Mouse (Mus musculus): ENCODE results near the gene Ltbp2. TPM values are rescaled to one million over a fixed set of nuclear protein-coding genes. Genes with fewer than 3 reads are reported as not detected.

Gene Ltbp2
- polyA plus RNA-seq, 1 experiment from 2014 or later = 0.13 TPM

- H3K9me3 ChIP-seq = no peaks in the 10 kb centered on the region
- no peaks in the 10 kb centered on the region for H3K36me3 ChIP-seq
These were observed 45.9 kb downstream of the Ltbp2 start for GRCm38 (mm10) chr12:84830438-84830837.

DNA sequence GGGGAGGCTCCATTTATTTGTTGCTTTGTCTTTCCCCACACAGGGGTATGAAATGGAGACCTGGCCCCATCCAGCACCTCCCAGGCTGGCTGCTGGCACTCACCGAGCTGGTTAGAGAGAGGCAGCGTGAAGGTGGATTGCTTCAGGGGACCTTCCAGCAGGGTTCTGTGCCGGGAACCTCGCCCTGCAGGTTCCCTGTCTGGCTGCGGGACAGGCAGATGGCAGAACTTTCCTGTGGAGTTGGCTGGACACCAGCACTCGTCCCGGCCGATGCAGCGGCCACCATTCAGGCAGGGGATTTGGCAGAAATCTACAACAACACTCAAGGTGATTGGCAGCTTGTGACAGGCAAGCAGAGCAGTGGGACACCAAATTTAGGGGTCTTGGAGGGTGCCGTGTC, 46.4 kb downstream of the Ltbp2 start:
- H3K4me3 ChIP-seq (replicated peaks) = no peak overlapping the region
- WGBS = 86% methylated on average over 10 of the region's 10 CpGs
- no peaks in the 10 kb centered on the region for H3K9me3 ChIP-seq
- no peaks in the 10 kb centered on the region for H3K27me3 ChIP-seq
- no peak overlapping the region for H3K27ac ChIP-seq
- no peak for ATAC-seq
- no peak overlapping the region for H3K4me2 ChIP-seq (replicated peaks)
- no peaks in the 10 kb centered on the region for H3K4me1 ChIP-seq (replicated peaks)
- no peak overlapping the region for H3K9ac ChIP-seq (replicated peaks)
- no peaks in the 10 kb centered on the region for H3K36me3 ChIP-seq

More at GRCm38 (mm10) chr12:84830438-84830837, 45.9 kb downstream of the Ltbp2 start:
- H3K4me3 ChIP-seq (replicated peaks) = no peak overlapping the region
- no peak overlapping the region for H3K9ac ChIP-seq (replicated peaks)
- no peak overlapping the region for H3K27ac ChIP-seq
- no peaks in the 10 kb centered on the region for H3K27me3 ChIP-seq
- H3K4me2 ChIP-seq (replicated peaks) = no peak overlapping the region
- 95% methylated on average over 5 of the region's 5 CpGs for WGBS
- no peak for ATAC-seq
- no peaks in the 10 kb centered on the region for H3K4me1 ChIP-seq (replicated peaks)

DNA sequence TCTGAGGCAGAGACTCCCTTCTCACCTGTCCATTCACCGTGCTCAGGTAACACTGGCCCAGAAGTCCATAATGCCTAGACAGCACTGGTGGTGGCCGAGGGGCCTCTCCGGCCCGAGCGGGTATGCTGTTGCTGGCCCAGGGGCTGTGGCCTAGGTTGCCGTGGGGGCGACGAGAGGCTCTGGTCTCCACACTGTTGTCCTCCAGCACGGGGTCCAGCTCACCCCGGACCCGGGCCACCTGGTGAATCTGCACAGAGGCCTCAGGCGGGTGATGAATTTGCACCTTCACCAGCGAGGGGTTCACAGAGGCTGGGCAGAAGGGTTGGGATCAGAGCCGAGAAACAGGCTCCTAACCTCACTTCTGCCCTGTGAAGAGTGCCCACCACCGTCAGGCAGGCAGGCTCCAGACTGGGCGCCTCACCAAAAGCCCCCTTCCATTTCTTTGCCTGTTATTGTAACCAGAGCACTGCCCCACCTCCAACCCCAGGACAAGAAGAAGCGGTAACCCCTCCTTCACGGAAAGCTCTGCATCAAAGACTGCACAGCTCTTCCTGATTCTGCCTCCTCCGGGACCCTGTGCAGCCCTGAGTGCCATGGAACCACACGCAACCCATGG, 47.1 kb downstream of the Ltbp2 start:
- Histone ChIP-seq H3K27ac (no peak overlapping the region), H3K4me1 (replicated peaks) (no peaks in the 10 kb centered on the region), H3K36me3 (no peaks in the 10 kb centered on the region), H3K9me3 (no peaks in the 10 kb centered on the region), H3K27me3 (no peaks in the 10 kb centered on the region), H3K4me3 (replicated peaks) (no peak overlapping the region), H3K9ac (replicated peaks) (no peak overlapping the region), H3K4me2 (replicated peaks) (no peak overlapping the region)
- WGBS = 82% methylated on average over 20 of the region's 20 CpGs
- no peak for ATAC-seq

DNA sequence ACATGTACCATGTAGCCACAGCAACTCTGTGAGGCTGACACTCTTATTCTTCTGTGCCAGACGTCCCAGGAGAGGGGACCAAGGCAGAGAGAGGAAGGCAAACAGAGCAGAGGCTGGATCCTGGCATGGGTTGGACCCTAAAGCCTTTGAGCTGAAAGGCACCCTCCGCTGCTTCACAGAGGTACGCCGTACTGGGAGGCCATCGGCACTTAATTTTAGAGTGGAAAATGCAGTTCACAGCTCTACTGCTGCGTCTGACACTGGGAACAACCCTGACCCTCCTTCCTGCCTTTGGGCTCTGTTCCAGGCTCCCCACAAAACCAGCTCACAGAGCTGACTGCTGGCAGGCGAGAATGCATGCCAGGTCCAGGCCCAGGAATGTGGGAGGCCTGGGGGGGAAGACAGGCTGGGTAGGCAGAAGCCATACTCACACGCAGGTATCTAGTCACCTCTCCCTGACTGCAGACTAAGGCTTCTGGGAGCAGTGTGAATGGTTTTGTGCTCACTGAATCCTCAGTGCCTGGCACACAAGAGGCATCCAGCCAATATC, 48.9 kb downstream of the Ltbp2 start:
- 74% methylated on average over 8 of the region's 8 CpGs for WGBS
- no peaks in the 10 kb centered on the region for H3K36me3 ChIP-seq
- no peak for ATAC-seq
- no peak overlapping the region for H3K9ac ChIP-seq (replicated peaks)
- H3K4me2 ChIP-seq (replicated peaks) = no peak overlapping the region
- no peaks in the 10 kb centered on the region for H3K27me3 ChIP-seq
- no peak overlapping the region for H3K27ac ChIP-seq
- no peak overlapping the region for H3K4me3 ChIP-seq (replicated peaks)
- H3K4me1 ChIP-seq (replicated peaks) = no peaks in the 10 kb centered on the region
- no peaks in the 10 kb centered on the region for H3K9me3 ChIP-seq

- Histone ChIP-seq H3K27ac (no peak overlapping the region), H3K36me3 (no peaks in the 10 kb centered on the region)
These were observed 52.1 kb downstream of the Ltbp2 start for GRCm38 (mm10) chr12:84824203-84824602.

GRCm38 (mm10) chr12:84823601-84824000, 52.7 kb downstream of the Ltbp2 start:
- WGBS = 83% methylated on average over 7 of the region's 7 CpGs
- H3K9ac ChIP-seq (replicated peaks) = no peak overlapping the region

More at GRCm38 (mm10) chr12:84824203-84824602, 52.1 kb downstream of the Ltbp2 start:
- ATAC-seq = no peak
- Histone ChIP-seq H3K27me3 (no peaks in the 10 kb centered on the region), H3K4me3 (replicated peaks) (no peak overlapping the region), H3K4me2 (replicated peaks) (no peak overlapping the region), H3K4me1 (replicated peaks) (no peaks in the 10 kb centered on the region), H3K9ac (replicated peaks) (no peak overlapping the region), H3K9me3 (no peaks in the 10 kb centered on the region)
- 65% methylated on average over 5 of the region's 5 CpGs for WGBS

GRCm38 (mm10) chr12:84819236-84820168, 56.8 kb downstream of the Ltbp2 start:
- no peak overlapping the region for H3K4me3 ChIP-seq (replicated peaks)
- 88% methylated on average over 13 of the region's 13 CpGs for WGBS
- no peaks in the 10 kb centered on the region for H3K9me3 ChIP-seq

More at GRCm38 (mm10) chr12:84823601-84824000, 52.7 kb downstream of the Ltbp2 start:
- H3K27me3 ChIP-seq = no peaks in the 10 kb centered on the region
- H3K4me2 ChIP-seq (replicated peaks) = no peak overlapping the region
- H3K9me3 ChIP-seq = no peaks in the 10 kb centered on the region
- H3K4me1 ChIP-seq (replicated peaks) = no peaks in the 10 kb centered on the region
- H3K4me3 ChIP-seq (replicated peaks) = no peak overlapping the region
- no peak for ATAC-seq
- no peak overlapping the region for H3K27ac ChIP-seq
- no peaks in the 10 kb centered on the region for H3K36me3 ChIP-seq

DNA sequence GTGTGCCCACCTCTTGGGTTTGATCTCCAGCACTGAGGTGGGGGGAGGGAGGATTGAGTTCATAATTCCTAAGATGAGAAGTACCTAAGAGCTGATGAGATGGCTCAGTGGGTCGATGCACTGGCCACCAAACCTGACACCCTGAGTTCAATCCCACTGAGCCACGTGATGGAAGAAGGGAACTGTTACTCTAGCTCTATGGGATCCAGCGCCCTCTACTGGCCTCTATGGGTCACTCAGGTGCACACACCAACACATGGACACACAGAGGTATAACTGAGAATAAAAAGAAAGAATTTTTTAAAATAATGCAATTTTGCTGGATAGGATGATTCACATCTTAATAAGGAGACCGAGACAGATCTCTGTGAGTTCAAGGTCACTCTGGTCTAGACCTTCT, 57.8 kb downstream of the Ltbp2 start:
- no peak overlapping the region for H3K4me2 ChIP-seq (replicated peaks)
- ATAC-seq = no peak
- no peak overlapping the region for H3K27ac ChIP-seq
- H3K36me3 ChIP-seq = no peaks in the 10 kb centered on the region
- no peak overlapping the region for H3K4me3 ChIP-seq (replicated peaks)
- H3K4me1 ChIP-seq (replicated peaks) = no peaks in the 10 kb centered on the region
- H3K9ac ChIP-seq (replicated peaks) = no peak overlapping the region
- H3K9me3 ChIP-seq = no peaks in the 10 kb centered on the region
- 70% methylated on average over 4 of the region's 4 CpGs for WGBS
- no peaks in the 10 kb centered on the region for H3K27me3 ChIP-seq

More at GRCm38 (mm10) chr12:84819236-84820168, 56.8 kb downstream of the Ltbp2 start:
- H3K36me3 ChIP-seq = no peaks in the 10 kb centered on the region
- no peak overlapping the region for H3K9ac ChIP-seq (replicated peaks)
- no peaks in the 10 kb centered on the region for H3K27me3 ChIP-seq
- H3K27ac ChIP-seq = no peak overlapping the region
- H3K4me1 ChIP-seq (replicated peaks) = no peaks in the 10 kb centered on the region
- ATAC-seq = no peak
- H3K4me2 ChIP-seq (replicated peaks) = no peak overlapping the region

DNA sequence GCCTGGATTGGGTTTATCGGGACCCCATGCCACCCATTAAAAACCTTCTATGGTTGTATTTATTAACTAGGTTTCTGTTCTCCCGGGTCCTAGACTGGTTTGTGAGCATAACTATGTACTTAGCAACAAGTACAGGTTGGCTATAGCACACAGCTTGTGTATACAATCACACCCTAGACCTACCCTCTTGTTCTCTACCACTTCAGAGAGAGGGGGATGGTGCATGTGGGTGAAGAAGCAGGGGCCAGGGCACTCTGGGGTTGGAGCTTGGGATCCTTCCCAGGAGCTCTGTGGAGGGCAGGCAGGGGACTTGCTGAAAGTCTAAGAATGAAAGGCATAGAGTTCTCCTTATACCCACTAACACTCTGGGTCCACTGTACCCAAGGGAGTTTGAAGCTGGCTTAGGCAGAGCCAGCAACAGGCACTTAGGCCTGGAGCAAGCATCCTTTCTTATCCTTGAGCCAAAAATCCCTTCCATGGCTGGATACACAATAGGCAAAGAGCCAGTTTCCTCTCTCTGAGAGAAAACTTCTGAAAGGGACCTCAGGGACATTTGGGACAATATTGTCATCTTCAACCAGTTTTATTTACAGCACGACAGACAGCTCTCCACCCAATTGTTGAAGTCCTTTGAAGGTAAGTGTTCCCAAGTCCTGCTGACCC, 61.5 kb downstream of the Ltbp2 start:
- Histone ChIP-seq H3K4me2 (replicated peaks) (no peak overlapping the region), H3K27ac (no peak overlapping the region), H3K4me3 (replicated peaks) (no peak overlapping the region), H3K9ac (replicated peaks) (no peak overlapping the region), H3K36me3 (no peaks in the 10 kb centered on the region), H3K4me1 (replicated peaks) (no peaks in the 10 kb centered on the region), H3K9me3 (no peaks in the 10 kb centered on the region), H3K27me3 (no peaks in the 10 kb centered on the region)
- WGBS = 86% methylated on average over 3 of the region's 3 CpGs
- ATAC-seq = no peak

DNA sequence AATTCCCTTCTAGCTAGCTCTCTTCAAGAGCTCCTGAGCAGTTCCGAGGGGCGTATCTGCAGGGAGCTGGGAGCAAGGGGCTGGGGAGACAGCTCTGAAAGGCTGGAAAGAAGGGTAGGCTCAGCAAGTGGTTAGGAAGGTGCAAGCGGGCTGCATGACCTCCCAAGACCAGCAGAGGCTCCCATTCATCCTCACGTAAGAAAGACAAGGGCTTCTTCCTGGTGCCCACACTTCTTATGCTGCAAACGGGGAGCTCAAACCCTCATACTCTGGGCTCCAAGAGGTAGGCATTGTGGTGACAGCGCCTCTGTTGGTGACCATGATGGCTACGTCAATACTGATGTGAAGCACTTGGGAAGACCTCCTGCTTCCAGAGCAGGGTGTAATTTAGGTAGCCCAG, 62.6 kb downstream of the Ltbp2 start:
- no peaks in the 10 kb centered on the region for H3K27me3 ChIP-seq
- no peak for ATAC-seq
- no peak overlapping the region for H3K9ac ChIP-seq (replicated peaks)
- H3K4me1 ChIP-seq (replicated peaks) = no peaks in the 10 kb centered on the region
- H3K9me3 ChIP-seq = no peaks in the 10 kb centered on the region
- no peak overlapping the region for H3K4me2 ChIP-seq (replicated peaks)
- H3K36me3 ChIP-seq = no peaks in the 10 kb centered on the region
- no peak overlapping the region for H3K27ac ChIP-seq
- no peak overlapping the region for H3K4me3 ChIP-seq (replicated peaks)
- 42% methylated on average over 7 of the region's 7 CpGs for WGBS

DNA sequence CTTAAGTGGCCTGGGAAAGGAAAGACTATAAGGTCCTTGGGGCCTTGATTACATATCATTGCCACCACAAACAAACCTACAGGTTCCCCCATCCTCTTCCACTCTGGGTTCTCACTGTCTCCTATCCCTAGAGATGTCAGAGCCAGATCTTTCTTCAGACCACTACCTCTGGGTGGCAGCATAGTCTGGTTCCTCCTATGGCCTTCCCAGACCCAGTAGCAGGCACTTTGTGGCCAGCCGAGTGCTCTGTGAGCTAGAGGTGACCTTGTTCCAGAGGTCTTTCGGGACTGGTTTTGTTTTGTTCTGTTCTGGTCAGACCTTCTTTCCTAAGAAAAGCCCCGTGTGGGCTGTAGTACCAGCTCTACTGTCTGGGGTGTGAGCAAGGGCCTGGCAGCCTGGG, 64.3 kb downstream of the Ltbp2 start:
- Histone ChIP-seq H3K4me3 (replicated peaks) (no peak overlapping the region), H3K9ac (replicated peaks) (no peak overlapping the region), H3K27ac (no peak overlapping the region), H3K4me2 (replicated peaks) (no peak overlapping the region), H3K9me3 (no peaks in the 10 kb centered on the region), H3K27me3 (no peaks in the 10 kb centered on the region), H3K36me3 (no peaks in the 10 kb centered on the region), H3K4me1 (replicated peaks) (no peaks in the 10 kb centered on the region)
- WGBS = 68% methylated on average over 3 of the region's 3 CpGs
- no peak for ATAC-seq

- H3K36me3 ChIP-seq = no peaks in the 10 kb centered on the region
- WGBS = 67% methylated on average over 4 of the region's 4 CpGs
- H3K9ac ChIP-seq (replicated peaks) = no peak overlapping the region
- no peak overlapping the region for H3K4me2 ChIP-seq (replicated peaks)
- no peak for ATAC-seq
- no peaks in the 10 kb centered on the region for H3K9me3 ChIP-seq
- H3K27me3 ChIP-seq = no peaks in the 10 kb centered on the region
- no peak overlapping the region for H3K27ac ChIP-seq
- no peak overlapping the region for H3K4me3 ChIP-seq (replicated peaks)
- H3K4me1 ChIP-seq (replicated peaks) = no peaks in the 10 kb centered on the region; the same call in 1 of the 2 replicates
These were observed 64.8 kb downstream of the Ltbp2 start for GRCm38 (mm10) chr12:84811510-84811909.
